ENCODE assay signal across 12 mouse cellular contexts in genomic region chr1:133977260-133977659, GRCm38 (mm10). TPM values are rescaled to one million over a fixed set of nuclear protein-coding genes. Genes with fewer than 3 reads are reported as not detected.
DNase-seq lines count a peak whose midpoint lies in the region; ATAC-seq lines count a peak whose summit lies in the region.
"Had no signal": no experiment of that assay in that cellular context is flagged by ENCODE, and none has a peak within 500 bp of the region (broad histone marks: within the 10 kb centered on the region; RNA-seq: fewer than 3 reads in every experiment).

No protein-coding gene starts in this region.

- no peaks in the 10 kb centered on the region for H3K27me3 ChIP-seq in heart, embryonic 12.5 days (replicated peaks)
- H3K27me3 ChIP-seq: embryonic facial prominence, embryonic 13.5 days had no signal

- H3K4me2 ChIP-seq in heart, embryonic 12.5 days, result no peak overlapping the region
- H3K4me2 ChIP-seq: embryonic facial prominence, embryonic 13.5 days had no signal

- ATAC-seq in heart, embryonic 12.5 days (ENCODE audit: insufficient number of reproducible peaks, low FRiP score), result no peak
- ATAC-seq in megakaryocyte progenitor cell, adult 5-6 weeks (replicated peaks; ENCODE audit: poor library complexity), result no peak
- ATAC-seq: midbrain, embryonic 16.5 days had no signal

- peaks cover 17% of the 10 kb centered on the region for H3K4me1 ChIP-seq in heart, embryonic 12.5 days (replicated peaks)

- 78% methylated on average over 7 of the region's 7 CpGs for WGBS in heart, embryonic 12.5 days

- H3K9ac ChIP-seq in heart, embryonic 12.5 days, result no peak overlapping the region
- H3K9ac ChIP-seq: embryonic facial prominence, embryonic 13.5 days had no signal

- H3K36me3 ChIP-seq in heart, embryonic 12.5 days, result no peaks in the 10 kb centered on the region
- H3K36me3 ChIP-seq: embryonic facial prominence, embryonic 13.5 days had no signal

- DNase-seq in heart, adult 18-20 months, result peak; percentile 73 to 86
- DNase-seq in adipocyte (ENCODE audit: low spot score), result peak; percentile 74
- peak; percentile 79 to 80 for DNase-seq in cerebellum, postnatal 10 days
- peak; percentile 31 for DNase-seq in heart, postnatal 25 days (ENCODE audit: low spot score)
- DNase-seq in thymus, postnatal 14 days, result no peak
- DNase-seq in left cerebral cortex, adult 8-10 months (ENCODE audit: low spot score in 2 of 2), result no peak
- DNase-seq: kidney, postnatal 10 days; thymus, postnatal 36 days had no signal

- H3K27ac ChIP-seq in heart, embryonic 12.5 days (ENCODE audit: poor library complexity, severe bottlenecking), result no peak overlapping the region
- H3K27ac ChIP-seq: embryonic facial prominence, embryonic 13.5 days had no signal

- no peaks in the 10 kb centered on the region for H3K9me3 ChIP-seq in heart, embryonic 12.5 days (replicated peaks)
- H3K9me3 ChIP-seq: embryonic facial prominence, embryonic 13.5 days had no signal

- H3K4me3 ChIP-seq in heart, embryonic 12.5 days, result no peak overlapping the region
- H3K4me3 ChIP-seq: embryonic facial prominence, embryonic 13.5 days had no signal

- intact Hi-C loops in heart, postnatal 25 days (cut with DNase I), result no loop called here

RNA-seq across cellular contexts. Expression of gene Prelp, which starts 56.0 kb away (rescaled TPM):
- total RNA-seq in heart, adult 18-20 months (2021), result 10 to 100 TPM; 23.4 to 28.7 TPM
- polyA plus RNA-seq in heart, embryonic 12.5 days (2016; fragmentation: Nextera tagmentation; extraction: Ambion mirVana), result 2.5 and 2.7 TPM in 2 replicates
- 10 to 100 TPM; 30.4 to 36.3 TPM for total RNA-seq in heart, postnatal 25 days (2021)
- 10 to 100 TPM in 2 of 4 experiments, 1 to 10 TPM in 2; 9.9 to 13.9 (median 11.0) TPM for total RNA-seq in left cerebral cortex, adult 8-10 months (2022)
- not detected in 2 replicates for total RNA-seq in megakaryocyte progenitor cell, adult 5-6 weeks (2015)
- not detected in 2 replicates for total RNA-seq in megakaryocyte progenitor cell, adult 5-6 weeks (2017)

RNA-seq across cellular contexts. Expression of gene Fmod, which starts 59.8 kb away (rescaled TPM):
- 1 to 10 TPM; 6.2 to 9.3 TPM for total RNA-seq in heart, adult 18-20 months (2021)
- polyA plus RNA-seq in heart, embryonic 12.5 days (2016; fragmentation: Nextera tagmentation; extraction: Ambion mirVana), result 15.7 and 17.5 TPM in 2 replicates
- total RNA-seq in heart, postnatal 25 days (2021), result 10 to 100 TPM; 11.6 to 12.1 TPM
- 10 to 100 TPM; 15.9 to 22.2 (median 20.9) TPM for total RNA-seq in left cerebral cortex, adult 8-10 months (2022)
- not detected in 2 replicates for total RNA-seq in megakaryocyte progenitor cell, adult 5-6 weeks (2015)
- total RNA-seq in megakaryocyte progenitor cell, adult 5-6 weeks (2017), result not detected in 2 replicates

Comparison
In these comparisons a context has a peak if more than half of its experiments do, and no peak if none do; other contexts are left out.
1. DNase-seq: peak in heart, adult 18-20 months (2 of 2), adipocyte (single experiment), cerebellum, postnatal 10 days (2 of 2) and heart, postnatal 25 days (single experiment); none in thymus, postnatal 14 days (single experiment) and left cerebral cortex, adult 8-10 months (0 of 2).
2. RNA of gene Prelp, which starts 56.0 kb away (total RNA-seq): 30.4 to 36.3 TPM in heart, postnatal 25 days, 23.4 to 28.7 TPM in heart, adult 18-20 months and 9.9 to 13.9 TPM in left cerebral cortex, adult 8-10 months; not detected in megakaryocyte progenitor cell, adult 5-6 weeks; every median in the first group is over 10 times any median in the second.
3. RNA of gene Fmod, which starts 59.8 kb away (total RNA-seq): 15.9 to 22.2 TPM in left cerebral cortex, adult 8-10 months, 11.6 to 12.1 TPM in heart, postnatal 25 days and 6.2 to 9.3 TPM in heart, adult 18-20 months; not detected in megakaryocyte progenitor cell, adult 5-6 weeks; every median in the first group is over 4 times any median in the second.